Mouse (Mus musculus) ES-CJ7 (cell line): Measurements from ENCODE around the gene Gm4312.
A peak's percentile ranks its signal among the peaks of the same experiment; 100 is the strongest.
"Not testable (repeated sequence)": the region's sequence is repeated elsewhere in the genome, so short reads cannot be mapped to it uniquely, and the experiment has no call there.

Experiments
- DNase-seq: peaks from one replicate; pipeline ENCODE4 v3.0.0; 2011; ENCODE audit warnings: low read depth, low spot score

Gm4312 gene

DNA sequence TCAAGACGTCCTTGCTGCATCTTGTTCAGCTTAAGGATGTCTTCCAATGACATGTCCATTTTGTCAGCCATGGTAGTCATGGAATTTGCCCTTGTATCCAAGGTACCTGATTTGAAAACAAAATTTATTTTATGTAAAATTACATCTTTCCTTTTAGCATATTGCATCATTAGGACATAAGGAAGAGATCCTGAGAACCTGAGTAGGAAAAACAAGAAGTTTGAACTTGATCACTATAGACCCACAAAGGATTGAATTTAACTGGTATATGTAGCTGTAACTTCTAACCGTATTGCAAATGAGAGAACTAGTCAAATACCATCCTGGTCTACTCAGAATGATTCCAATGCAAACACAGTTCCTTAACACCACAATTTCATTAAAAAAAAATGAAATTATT is at the start of gene Gm4312:
TSS of gene Gm4312 (minus strand) at position 101 of the 400 bp plus-strand sequence.
- DNase-seq = not testable (repeated sequence)

DNA sequence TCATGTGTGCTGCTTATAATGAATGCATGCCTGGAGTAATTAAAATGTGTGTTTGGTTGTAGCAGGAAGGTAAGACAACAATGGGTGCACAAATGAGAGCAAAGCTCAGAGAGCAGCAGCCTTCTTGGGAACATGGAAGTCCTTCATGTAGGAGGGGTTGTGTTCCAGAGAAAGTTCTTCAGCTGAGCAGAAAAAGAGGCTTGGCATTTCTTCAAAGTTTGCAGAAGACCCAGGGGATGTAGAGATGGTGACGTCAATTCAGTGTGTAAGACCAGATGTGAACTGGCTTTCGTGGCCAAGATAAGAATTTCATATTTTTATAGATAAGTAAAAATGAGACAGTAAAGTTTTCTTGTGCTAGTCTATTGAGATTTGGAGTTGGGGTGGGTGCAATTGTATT is 45.2 kb upstream of the Gm4312 start:
- DNase-seq = no peak

- no peak for DNase-seq
Observed at GRCm38 (mm10) chr10:100415566-100415965, 33.2 kb upstream of the Gm4312 start.

- DNase-seq = peak; percentile 28
Observed at GRCm38 (mm10) chr10:100402301-100402700, 19.9 kb upstream of the Gm4312 start.

- not testable (repeated sequence) for DNase-seq
Observed at GRCm38 (mm10) chr10:100361038-100361437, 21.3 kb downstream of the Gm4312 start, which contains the start of gene Gm4307. Gene Gm4307, plus strand, starts transcription at chr10:100361338.

DNA sequence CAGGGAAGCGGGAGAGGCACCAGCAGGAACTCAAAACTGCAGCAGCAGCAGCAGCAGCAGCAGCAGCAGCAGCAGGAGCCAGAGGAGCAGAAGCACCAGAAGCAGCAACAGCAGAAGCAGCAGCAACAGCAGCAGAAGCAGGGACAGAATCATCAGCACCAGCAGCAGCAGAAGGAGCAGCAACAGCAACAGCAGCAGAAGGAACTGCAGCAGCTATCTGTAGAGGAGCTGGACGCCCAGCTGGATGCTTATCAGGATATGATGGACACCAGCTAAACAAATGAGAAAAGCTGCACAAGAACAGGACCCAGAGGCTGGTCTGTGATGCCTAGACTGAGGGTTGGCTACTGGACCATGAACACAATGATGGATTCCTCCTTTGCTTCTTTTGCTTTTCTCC is 25.5 kb downstream of the Gm4312 start:
- DNase-seq = not testable (repeated sequence)

DNA sequence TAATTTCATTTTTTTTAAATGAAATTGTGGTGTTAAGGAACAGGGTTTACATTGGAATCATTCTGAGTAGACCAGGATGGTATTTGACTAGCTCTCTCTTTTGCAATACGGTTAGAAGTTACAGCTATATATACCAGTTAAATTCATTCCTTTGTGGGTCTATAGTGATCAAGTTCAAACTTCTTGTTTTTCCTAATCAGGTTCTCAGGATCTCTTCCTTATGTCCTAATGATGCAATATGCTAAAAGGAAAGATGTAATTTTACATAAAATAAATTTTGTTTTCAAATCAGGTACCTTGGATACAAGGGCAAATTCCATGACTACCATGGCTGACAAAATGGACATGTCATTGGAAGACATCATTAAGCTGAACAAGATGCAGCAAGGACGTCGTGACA is 31.6 kb downstream of the Gm4312 start, which contains the start of gene Gm4305:
TSS of gene Gm4305 (plus strand) at position 301 of the 400 bp plus-strand sequence.
- DNase-seq = not testable (repeated sequence)

DNA sequence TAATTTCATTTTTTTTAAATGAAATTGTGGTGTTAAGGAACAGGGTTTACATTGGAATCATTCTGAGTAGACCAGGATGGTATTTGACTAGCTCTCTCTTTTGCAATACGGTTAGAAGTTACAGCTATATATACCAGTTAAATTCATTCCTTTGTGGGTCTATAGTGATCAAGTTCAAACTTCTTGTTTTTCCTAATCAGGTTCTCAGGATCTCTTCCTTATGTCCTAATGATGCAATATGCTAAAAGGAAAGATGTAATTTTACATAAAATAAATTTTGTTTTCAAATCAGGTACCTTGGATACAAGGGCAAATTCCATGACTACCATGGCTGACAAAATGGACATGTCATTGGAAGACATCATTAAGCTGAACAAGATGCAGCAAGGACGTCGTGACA is 36.7 kb downstream of the Gm4312 start, which contains the start of gene Gm4303:
TSS of gene Gm4303 (plus strand) at position 301 of the 400 bp plus-strand sequence.
- not testable (repeated sequence) for DNase-seq

- DNase-seq = not testable (repeated sequence)
Observed at GRCm38 (mm10) chr10:100340536-100340935, 41.8 kb downstream of the Gm4312 start, which contains the start of gene Gm4302. Gene Gm4302, plus strand, starts transcription at chr10:100340836.

- DNase-seq = not testable (repeated sequence)
Observed at GRCm38 (mm10) chr10:100335376-100335775, 47.0 kb downstream of the Gm4312 start, which contains the start of gene Gm4301. Gene Gm4301, plus strand, starts transcription at chr10:100335676.
